Mouse (Mus musculus): ENCODE measurements around the gene Cldn13.

Cldn13 gene

GRCm38 (mm10) chr5:134876801-134877200, 38.5 kb downstream of the Cldn13 start:
- Histone ChIP-seq H3K9me3 (ENCODE audit: low read length) (no peaks in the 10 kb centered on the region), H3K4me3 (replicated peaks; ENCODE audit: low read length) (no peak overlapping the region), H3K36me3 (ENCODE audit: insufficient read depth, low read length) (no peaks in the 10 kb centered on the region), H3K27me3 (ENCODE audit: insufficient read depth, low read length) (peaks cover 3% of the 10 kb centered on the region), H3K4me1 (replicated peaks; ENCODE audit: low read depth, low read length) (peaks cover 15% of the 10 kb centered on the region)
- TF ChIP-seq NANOG (IDR thresholded peaks at IDR 0.05; ENCODE audit: borderline replicate concordance, low read length) = no peak
- TF ChIP-seq POU5F1 (IDR thresholded peaks at IDR 0.05; ENCODE audit: borderline replicate concordance, low read length) = no peak
- TF ChIP-seq CTCF (conservative IDR thresholded peaks at IDR 0.05; ENCODE audit: low read length) = no peak

GRCm38 (mm10) chr5:134875245-134875644, 40.1 kb downstream of the Cldn13 start:
- Histone ChIP-seq H3K9me3 (ENCODE audit: low read length) (no peaks in the 10 kb centered on the region), H3K4me3 (replicated peaks; ENCODE audit: low read length) (no peak overlapping the region), H3K27me3 (ENCODE audit: insufficient read depth, low read length) (peaks cover 3% of the 10 kb centered on the region), H3K36me3 (ENCODE audit: insufficient read depth, low read length) (no peaks in the 10 kb centered on the region), H3K4me1 (replicated peaks; ENCODE audit: low read depth, low read length) (peaks cover 15% of the 10 kb centered on the region)
- TF ChIP-seq CTCF (conservative IDR thresholded peaks at IDR 0.05; ENCODE audit: low read length) = no peak
- no peak for TF ChIP-seq POU5F1 (IDR thresholded peaks at IDR 0.05; ENCODE audit: borderline replicate concordance, low read length)
- TF ChIP-seq NANOG (IDR thresholded peaks at IDR 0.05; ENCODE audit: borderline replicate concordance, low read length) = no peak

- Histone ChIP-seq H3K4me1 (replicated peaks; ENCODE audit: low read depth, low read length) (peaks cover 15% of the 10 kb centered on the region), H3K36me3 (ENCODE audit: insufficient read depth, low read length) (no peaks in the 10 kb centered on the region), H3K4me3 (replicated peaks; ENCODE audit: low read length) (no peak overlapping the region), H3K27me3 (ENCODE audit: insufficient read depth, low read length) (no peaks in the 10 kb centered on the region; the same call in 1 of the 2 replicates), H3K9me3 (ENCODE audit: low read length) (no peaks in the 10 kb centered on the region)
- no peak for TF ChIP-seq NANOG (IDR thresholded peaks at IDR 0.05; ENCODE audit: borderline replicate concordance, low read length)
- no peak for TF ChIP-seq POU5F1 (IDR thresholded peaks at IDR 0.05; ENCODE audit: borderline replicate concordance, low read length)
- TF ChIP-seq CTCF (conservative IDR thresholded peaks at IDR 0.05; ENCODE audit: low read length) = no peak
These were observed 41.1 kb downstream of the Cldn13 start for GRCm38 (mm10) chr5:134873956-134874879.

- no peaks in the 10 kb centered on the region for H3K9me3 ChIP-seq (ENCODE audit: low read length)
- no peak overlapping the region for H3K4me3 ChIP-seq (replicated peaks; ENCODE audit: low read length)
- TF ChIP-seq NANOG (IDR thresholded peaks at IDR 0.05; ENCODE audit: borderline replicate concordance, low read length) (no peak), POU5F1 (IDR thresholded peaks at IDR 0.05; ENCODE audit: borderline replicate concordance, low read length) (no peak), CTCF (conservative IDR thresholded peaks at IDR 0.05; ENCODE audit: low read length) (no peak)
- H3K27me3 ChIP-seq (ENCODE audit: insufficient read depth, low read length) = no peaks in the 10 kb centered on the region; the same call in 1 of the 2 replicates
- no peaks in the 10 kb centered on the region for H3K36me3 ChIP-seq (ENCODE audit: insufficient read depth, low read length)
- H3K4me1 ChIP-seq (replicated peaks; ENCODE audit: low read depth, low read length) = peaks cover 19% of the 10 kb centered on the region
These were observed 42.3 kb downstream of the Cldn13 start for GRCm38 (mm10) chr5:134873034-134873433.

DNA sequence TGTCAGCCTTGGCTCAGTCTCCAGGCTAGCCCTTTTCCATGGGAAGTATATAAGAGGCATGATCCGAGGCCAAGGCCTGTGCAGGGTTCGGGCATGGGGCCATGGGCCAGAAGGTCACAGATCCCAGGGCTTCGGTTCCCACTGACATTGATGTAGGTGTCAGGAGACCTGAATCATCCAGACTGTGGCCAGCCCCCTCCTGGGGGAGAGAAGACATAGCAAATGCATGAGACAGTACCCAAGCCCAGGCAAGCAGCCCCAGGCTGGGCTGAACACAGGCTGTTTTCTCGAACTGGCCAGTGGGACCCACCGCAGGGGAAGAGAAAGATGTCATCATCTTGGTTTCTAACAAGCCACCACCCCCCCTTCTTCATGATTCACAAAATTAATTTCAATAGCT, 42.7 kb downstream of the Cldn13 start:
- H3K36me3 ChIP-seq (ENCODE audit: insufficient read depth, low read length) = no peaks in the 10 kb centered on the region

GRCm38 (mm10) chr5:134868506-134868905, 46.8 kb downstream of the Cldn13 start:
- H3K4me1 ChIP-seq (replicated peaks; ENCODE audit: low read depth, low read length) = peaks cover 21% of the 10 kb centered on the region
- H3K4me3 ChIP-seq (replicated peaks; ENCODE audit: low read length) = no peak overlapping the region
- no peaks in the 10 kb centered on the region for H3K36me3 ChIP-seq (ENCODE audit: insufficient read depth, low read length)
- TF ChIP-seq POU5F1 (IDR thresholded peaks at IDR 0.05; ENCODE audit: borderline replicate concordance, low read length) (no peak), NANOG (IDR thresholded peaks at IDR 0.05; ENCODE audit: borderline replicate concordance, low read length) (no peak), CTCF (conservative IDR thresholded peaks at IDR 0.05; ENCODE audit: low read length) (no peak)
- peaks cover 7% of the 10 kb centered on the region; the same call in 1 of the 2 replicates for H3K27me3 ChIP-seq (ENCODE audit: insufficient read depth, low read length)
- no peaks in the 10 kb centered on the region for H3K9me3 ChIP-seq (ENCODE audit: low read length)

More for the DNA sequence above, 42.7 kb downstream of the Cldn13 start:
- no peaks in the 10 kb centered on the region; the same call in 1 of the 2 replicates for H3K27me3 ChIP-seq (ENCODE audit: insufficient read depth, low read length)
- no peak for TF ChIP-seq POU5F1 (IDR thresholded peaks at IDR 0.05; ENCODE audit: borderline replicate concordance, low read length)
- no peak for TF ChIP-seq CTCF (conservative IDR thresholded peaks at IDR 0.05; ENCODE audit: low read length)
- TF ChIP-seq NANOG (IDR thresholded peaks at IDR 0.05; ENCODE audit: borderline replicate concordance, low read length) = no peak
- no peak overlapping the region for H3K4me3 ChIP-seq (replicated peaks; ENCODE audit: low read length)
- peaks cover 23% of the 10 kb centered on the region for H3K4me1 ChIP-seq (replicated peaks; ENCODE audit: low read depth, low read length)
- no peaks in the 10 kb centered on the region for H3K9me3 ChIP-seq (ENCODE audit: low read length)

DNA sequence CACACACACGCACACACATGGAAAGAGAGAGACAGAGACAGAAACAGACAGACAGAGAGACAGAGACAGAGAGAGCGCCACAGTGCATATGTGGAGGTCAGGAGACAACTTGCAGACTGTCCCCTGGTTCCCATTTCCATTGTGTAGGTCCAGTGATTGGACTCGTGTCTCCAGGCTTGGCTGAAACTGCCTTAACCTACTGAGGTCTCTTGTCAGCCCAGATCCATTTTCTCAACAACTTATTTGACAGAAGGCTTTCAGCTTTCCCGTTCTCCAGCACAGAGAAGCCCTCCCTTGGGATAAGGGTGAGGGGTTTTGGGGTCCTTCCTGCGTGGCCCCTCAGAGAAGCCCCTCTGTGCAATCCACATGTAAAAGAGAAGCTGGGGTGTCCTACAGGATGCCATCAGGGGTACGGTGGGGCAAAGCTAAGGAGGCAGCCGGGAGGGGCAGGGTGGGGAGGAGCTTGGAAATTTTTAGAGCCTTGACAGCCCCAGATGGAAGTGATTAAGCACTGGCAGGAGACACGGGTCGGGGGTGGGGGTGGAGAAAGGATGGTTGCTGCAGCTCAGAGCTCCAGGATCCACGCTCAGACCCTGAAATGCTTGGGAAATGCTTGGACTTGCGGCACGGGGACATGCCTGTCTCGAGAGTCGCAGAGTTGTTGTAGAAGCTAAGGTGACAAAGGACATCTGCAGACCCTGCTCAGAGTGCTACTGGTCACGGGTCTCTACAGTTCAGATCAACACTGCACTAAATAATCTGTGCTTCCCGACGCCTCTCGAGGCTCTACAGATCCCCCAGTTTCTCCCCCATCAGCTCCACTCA, 47.8 kb downstream of the Cldn13 start:
- Histone ChIP-seq H3K27me3 (ENCODE audit: insufficient read depth, low read length) (peaks cover 7% of the 10 kb centered on the region; the same call in 1 of the 2 replicates), H3K36me3 (ENCODE audit: insufficient read depth, low read length) (no peaks in the 10 kb centered on the region), H3K9me3 (ENCODE audit: low read length) (no peaks in the 10 kb centered on the region), H3K4me1 (replicated peaks; ENCODE audit: low read depth, low read length) (peaks cover 16% of the 10 kb centered on the region), H3K4me3 (replicated peaks; ENCODE audit: low read length) (no peak overlapping the region)
- TF ChIP-seq CTCF (conservative IDR thresholded peaks at IDR 0.05; ENCODE audit: low read length) (no peak), POU5F1 (IDR thresholded peaks at IDR 0.05; ENCODE audit: borderline replicate concordance, low read length) (no peak), NANOG (IDR thresholded peaks at IDR 0.05; ENCODE audit: borderline replicate concordance, low read length) (no peak)

DNA sequence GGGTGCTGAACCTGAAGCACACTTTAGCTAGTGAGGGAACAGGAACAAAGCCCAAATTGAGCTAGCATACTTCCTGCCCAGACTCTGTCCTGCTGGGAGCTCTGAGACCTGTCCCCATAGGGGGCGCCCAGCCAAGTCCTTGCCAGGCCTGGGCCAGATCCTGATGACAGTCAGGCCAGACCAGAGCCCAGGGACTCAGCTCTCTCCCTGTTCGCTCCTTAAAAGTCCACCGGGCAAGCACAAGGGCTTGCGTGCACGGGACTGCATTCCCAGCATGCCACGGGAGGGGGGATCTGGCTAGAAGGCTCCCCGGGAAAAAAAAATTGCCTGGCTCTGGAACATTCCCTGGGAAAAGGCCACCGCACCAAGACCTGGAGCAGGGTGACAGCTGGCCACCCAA, 50.2 kb downstream of the Cldn13 start:
- Histone ChIP-seq H3K27me3 (ENCODE audit: insufficient read depth, low read length) (peaks cover 9% of the 10 kb centered on the region), H3K4me1 (replicated peaks; ENCODE audit: low read depth, low read length) (peaks cover 19% of the 10 kb centered on the region), H3K36me3 (ENCODE audit: insufficient read depth, low read length) (no peaks in the 10 kb centered on the region), H3K4me3 (replicated peaks; ENCODE audit: low read length) (no peak overlapping the region), H3K9me3 (ENCODE audit: low read length) (no peaks in the 10 kb centered on the region)
- TF ChIP-seq POU5F1 (IDR thresholded peaks at IDR 0.05; ENCODE audit: borderline replicate concordance, low read length) (no peak), CTCF (conservative IDR thresholded peaks at IDR 0.05; ENCODE audit: low read length) (no peak), NANOG (IDR thresholded peaks at IDR 0.05; ENCODE audit: borderline replicate concordance, low read length) (no peak)
